Mouse (Mus musculus) megakaryocyte, embryonic 14.5 days (primary cell): ENCODE measurements at regions not wholly inside any gene's neighbourhood (a gene's known extent, or its start where the extent isn't known, plus 50 kb on each side); places are given as distances from the start of the nearest gene placed in this dataset.

Experiments
- H3K27me3 ChIP-seq: replicated peaks from 2 replicates; pipeline ENCODE3; 2012; ENCODE audit warnings: inconsistent platforms
- H3K36me3 ChIP-seq: replicated peaks from 2 replicates; pipeline ENCODE3; 2012; ENCODE audit warnings: low read length, inconsistent platforms, mixed read lengths
- H3K4me1 ChIP-seq: 2 replicates; pipeline ENCODE4 v1.6.1; 2012; ENCODE audit warnings: inconsistent platforms
- H3K4me3 ChIP-seq: replicated peaks from 2 replicates; pipeline ENCODE3; 2012; ENCODE audit warnings: moderate library complexity, mild to moderate bottlenecking, inconsistent platforms
- H3K9me3 ChIP-seq: 2 replicates; pipeline ENCODE4 v1.6.1; 2012; ENCODE audit warnings: inconsistent platforms
- FLI1 ChIP-seq: IDR thresholded peaks from 2 replicates; pipeline ENCODE4 v1.6.1; 2012; ENCODE audit warnings: low read length, inconsistent platforms, mixed read lengths
- GATA1 ChIP-seq: IDR thresholded peaks from 3 replicates; pipeline ENCODE4 v1.6.1; 2012; ENCODE audit warnings: mixed read lengths, low read length, inconsistent platforms, borderline replicate concordance

DNA sequence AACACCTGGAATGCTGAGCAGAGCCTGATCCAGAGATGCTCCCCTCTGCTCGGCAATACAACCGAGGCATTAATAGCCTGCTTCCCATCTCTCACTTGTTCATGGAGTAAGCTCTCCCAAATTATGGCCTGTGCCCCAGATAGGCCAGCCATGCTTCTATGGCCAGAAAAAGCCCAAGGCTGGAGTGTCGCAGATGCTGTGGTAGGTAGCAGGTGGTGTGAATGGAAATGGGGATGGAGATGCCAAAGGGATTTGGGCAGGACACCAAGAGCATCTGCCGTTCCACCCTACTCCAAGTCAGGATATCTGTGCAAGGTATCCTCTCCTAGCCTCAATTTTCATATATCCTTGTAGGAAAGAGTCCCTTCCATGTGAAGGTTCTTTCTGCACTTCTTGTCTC, 145.2 kb upstream of the Klf12 start:
- Histone ChIP-seq H3K4me1 (no peaks in the 10 kb centered on the region), H3K9me3 (peaks cover 15% of the 10 kb centered on the region; the same call in 1 of the 2 replicates), H3K36me3 (no peaks in the 10 kb centered on the region), H3K4me3 (peak overlapping the region; percentile 46), H3K27me3 (no peaks in the 10 kb centered on the region)
- TF ChIP-seq GATA1: no peak
- TF ChIP-seq FLI1: no peak

DNA sequence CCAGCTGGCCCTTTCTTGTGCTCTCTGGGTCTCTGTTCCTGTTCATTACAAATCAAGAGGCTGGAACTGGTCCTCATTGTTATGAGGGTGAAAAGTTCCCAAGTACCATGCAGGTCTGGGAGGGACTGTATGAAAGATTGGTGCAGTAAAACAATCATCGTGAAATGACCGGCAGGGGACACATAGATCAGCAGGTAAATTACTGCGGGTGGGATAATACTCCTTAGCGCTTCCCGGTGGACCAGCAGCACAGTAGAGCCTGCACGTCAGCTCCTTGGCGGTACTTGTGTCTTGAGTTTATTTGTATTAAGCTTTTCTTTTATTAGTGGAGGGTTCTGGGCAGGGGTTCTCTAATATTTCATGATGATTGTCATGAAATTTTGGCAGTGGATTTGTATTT, 141.9 kb upstream of the Klf12 start:
- Histone ChIP-seq H3K36me3 (no peaks in the 10 kb centered on the region), H3K4me3 (no peak overlapping the region), H3K4me1 (no peaks in the 10 kb centered on the region), H3K27me3 (no peaks in the 10 kb centered on the region), H3K9me3 (peaks cover 24% of the 10 kb centered on the region; the same call in 1 of the 2 replicates)
- TF ChIP-seq FLI1 (no peak), GATA1 (no peak)

DNA sequence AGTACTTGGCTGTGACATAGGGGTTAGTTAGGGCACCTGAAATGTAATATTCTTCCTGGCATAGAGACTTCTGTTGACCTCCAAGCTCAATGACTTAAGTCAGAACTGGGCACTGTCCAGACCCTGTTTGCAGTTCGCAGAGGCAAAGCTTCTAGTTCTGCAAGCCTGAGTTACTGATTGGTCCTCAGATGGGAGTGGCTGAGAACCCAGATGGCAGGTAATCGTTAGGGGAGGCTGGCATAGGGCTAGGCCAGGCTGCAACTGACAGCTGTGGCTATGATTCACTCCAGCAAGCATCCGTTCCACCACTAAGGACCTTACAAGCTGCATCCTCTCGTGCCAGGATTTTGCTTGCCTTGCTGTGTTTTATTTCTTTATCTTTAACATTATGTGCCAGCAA, 139.3 kb upstream of the Klf12 start:
- no peaks in the 10 kb centered on the region for H3K36me3 ChIP-seq
- H3K4me1 ChIP-seq: no peaks in the 10 kb centered on the region
- H3K4me3 ChIP-seq: peak overlapping the region; percentile 8
- no peak for TF ChIP-seq FLI1
- TF ChIP-seq GATA1: no peak
- no peaks in the 10 kb centered on the region for H3K27me3 ChIP-seq
- peaks cover 27% of the 10 kb centered on the region; the same call in 1 of the 2 replicates for H3K9me3 ChIP-seq

DNA sequence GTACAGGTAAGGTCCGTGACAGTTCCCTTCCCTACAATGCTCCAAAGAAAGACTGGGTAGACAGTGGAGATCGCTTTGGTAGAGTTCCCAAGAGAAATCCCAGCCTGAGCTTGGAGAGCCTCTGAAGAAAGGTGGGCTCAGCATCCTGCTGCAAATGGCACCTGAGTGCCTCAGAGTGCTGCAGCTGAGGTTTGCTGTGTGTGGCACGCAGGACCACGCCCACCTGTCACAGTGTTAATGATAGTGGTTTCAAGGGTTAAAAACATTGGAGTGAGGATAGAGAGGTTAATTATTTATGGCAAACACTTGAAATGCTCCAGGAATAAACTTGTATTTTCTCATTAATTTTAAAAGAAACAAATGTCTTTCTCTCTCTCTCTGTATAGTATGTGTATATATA, 137.2 kb upstream of the Klf12 start:
- Histone ChIP-seq H3K27me3 (no peaks in the 10 kb centered on the region), H3K4me3 (no peak overlapping the region), H3K9me3 (peaks cover 26% of the 10 kb centered on the region; the same call in 1 of the 2 replicates), H3K36me3 (no peaks in the 10 kb centered on the region), H3K4me1 (no peaks in the 10 kb centered on the region)
- TF ChIP-seq FLI1 (no peak), GATA1 (no peak)

DNA sequence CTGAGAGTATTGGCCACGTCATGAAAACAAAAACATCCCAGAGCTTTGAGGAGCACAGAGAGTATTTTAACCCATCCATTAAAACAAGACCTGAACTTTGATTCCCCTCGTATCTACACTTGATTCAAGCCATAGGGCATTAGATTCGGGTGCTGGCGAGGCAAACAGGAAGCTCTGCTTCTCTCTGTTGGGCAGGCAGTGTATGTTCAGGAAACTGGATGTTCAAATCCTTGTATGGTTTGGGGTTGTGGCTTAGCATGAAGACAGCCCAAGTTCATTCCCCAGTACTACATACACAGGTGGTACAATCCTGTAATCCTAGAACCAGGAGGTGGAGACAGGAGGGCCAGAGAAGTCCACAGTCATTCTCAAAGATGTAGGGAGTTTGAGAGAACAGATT, 130.6 kb upstream of the Klf12 start:
- H3K4me3 ChIP-seq: no peak overlapping the region
- peaks cover 8% of the 10 kb centered on the region; the same call in 1 of the 2 replicates for H3K9me3 ChIP-seq
- no peaks in the 10 kb centered on the region for H3K36me3 ChIP-seq
- TF ChIP-seq FLI1 (no peak), GATA1 (no peak)
- no peaks in the 10 kb centered on the region for H3K27me3 ChIP-seq
- no peaks in the 10 kb centered on the region for H3K4me1 ChIP-seq

DNA sequence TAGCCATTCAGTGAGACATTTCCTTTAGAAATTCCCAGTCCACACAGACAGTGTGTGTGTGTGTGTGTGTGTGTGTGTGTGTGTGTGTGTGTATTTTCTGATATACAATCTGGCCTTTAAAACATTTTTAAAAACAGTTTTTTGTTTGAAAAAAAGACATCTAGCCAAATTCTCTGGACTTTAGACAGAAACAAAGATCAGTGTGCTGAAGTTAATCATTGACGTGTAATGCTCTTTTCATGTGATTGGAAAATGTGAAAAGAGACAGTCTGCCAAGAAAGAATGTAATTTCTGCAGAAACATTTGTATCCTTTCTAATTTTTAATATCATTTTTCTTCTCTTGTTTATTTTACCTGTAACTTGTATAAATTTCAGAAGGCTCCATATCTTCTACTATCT, 127.7 kb upstream of the Klf12 start:
- Histone ChIP-seq H3K4me1 (no peaks in the 10 kb centered on the region), H3K9me3 (peaks cover 6% of the 10 kb centered on the region; the same call in 1 of the 2 replicates), H3K36me3 (no peaks in the 10 kb centered on the region), H3K4me3 (no peak overlapping the region), H3K27me3 (no peaks in the 10 kb centered on the region)
- TF ChIP-seq FLI1 (no peak), GATA1 (no peak)

DNA sequence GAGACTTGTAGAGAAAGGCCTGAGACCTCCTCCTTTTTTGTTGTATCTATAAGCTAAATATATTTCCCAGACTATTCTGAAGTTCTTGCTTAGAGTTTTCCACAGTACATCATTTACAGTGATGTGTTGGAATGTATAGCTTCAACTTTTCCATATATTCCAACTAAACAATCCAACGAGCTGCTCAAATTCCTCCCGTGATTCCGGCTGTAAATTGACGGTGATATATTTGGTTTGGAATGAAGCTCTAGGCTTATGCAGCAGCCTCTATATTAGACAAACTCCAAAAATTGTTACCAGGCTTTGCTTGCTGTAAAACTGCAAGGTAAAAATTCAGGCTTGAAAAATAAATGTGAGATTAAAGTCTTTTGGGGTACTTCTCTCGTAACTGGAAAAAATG, 112.7 kb upstream of the Klf12 start:
- TF ChIP-seq FLI1: no peak
- no peak for TF ChIP-seq GATA1
- Histone ChIP-seq H3K36me3 (no peaks in the 10 kb centered on the region), H3K4me3 (no peak overlapping the region), H3K9me3 (peaks cover 5% of the 10 kb centered on the region; the same call in 1 of the 2 replicates), H3K27me3 (no peaks in the 10 kb centered on the region), H3K4me1 (no peaks in the 10 kb centered on the region)

DNA sequence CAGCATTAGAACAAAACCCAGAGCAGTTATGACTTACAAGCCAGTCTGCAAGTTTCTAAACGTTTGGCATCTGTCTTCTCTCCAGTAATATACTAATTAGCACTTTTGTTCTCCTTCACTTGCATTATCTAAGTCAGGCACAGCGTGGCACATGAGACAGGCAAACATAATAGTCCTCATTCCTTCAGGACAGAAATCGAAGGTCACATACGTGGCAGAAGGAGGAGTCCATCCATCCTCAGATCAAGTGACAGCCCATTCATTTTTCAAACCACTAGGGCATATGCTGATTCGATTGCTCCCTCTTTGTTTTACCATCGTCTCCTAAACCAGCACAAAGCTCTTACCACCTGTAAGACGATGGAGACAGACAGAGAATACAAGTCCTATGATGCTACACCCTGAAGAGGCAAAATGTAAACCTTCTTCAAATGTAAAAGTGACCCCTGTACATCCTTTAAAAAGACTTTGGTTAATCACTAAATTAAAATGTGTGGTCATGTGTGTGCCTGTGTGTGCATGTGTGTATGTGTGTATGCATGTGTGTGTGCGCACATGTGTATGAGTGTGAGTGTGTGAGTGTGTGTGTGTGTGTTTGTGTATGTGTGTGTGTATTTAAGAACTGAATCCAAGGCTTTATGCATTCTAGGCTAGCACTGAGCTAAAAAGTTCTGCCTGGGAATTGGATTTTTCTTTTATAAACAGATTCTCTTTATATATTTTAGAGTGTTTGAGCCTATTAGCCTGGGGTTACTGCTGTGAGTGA, 90.9 kb upstream of the Klf12 start:
- H3K4me3 ChIP-seq: no peak overlapping the region
- H3K27me3 ChIP-seq: no peaks in the 10 kb centered on the region
- TF ChIP-seq GATA1 (no peak), FLI1 (no peak)
- H3K9me3 ChIP-seq: peaks cover 5% of the 10 kb centered on the region; the same call in 1 of the 2 replicates
- H3K4me1 ChIP-seq: no peaks in the 10 kb centered on the region
- no peaks in the 10 kb centered on the region for H3K36me3 ChIP-seq

DNA sequence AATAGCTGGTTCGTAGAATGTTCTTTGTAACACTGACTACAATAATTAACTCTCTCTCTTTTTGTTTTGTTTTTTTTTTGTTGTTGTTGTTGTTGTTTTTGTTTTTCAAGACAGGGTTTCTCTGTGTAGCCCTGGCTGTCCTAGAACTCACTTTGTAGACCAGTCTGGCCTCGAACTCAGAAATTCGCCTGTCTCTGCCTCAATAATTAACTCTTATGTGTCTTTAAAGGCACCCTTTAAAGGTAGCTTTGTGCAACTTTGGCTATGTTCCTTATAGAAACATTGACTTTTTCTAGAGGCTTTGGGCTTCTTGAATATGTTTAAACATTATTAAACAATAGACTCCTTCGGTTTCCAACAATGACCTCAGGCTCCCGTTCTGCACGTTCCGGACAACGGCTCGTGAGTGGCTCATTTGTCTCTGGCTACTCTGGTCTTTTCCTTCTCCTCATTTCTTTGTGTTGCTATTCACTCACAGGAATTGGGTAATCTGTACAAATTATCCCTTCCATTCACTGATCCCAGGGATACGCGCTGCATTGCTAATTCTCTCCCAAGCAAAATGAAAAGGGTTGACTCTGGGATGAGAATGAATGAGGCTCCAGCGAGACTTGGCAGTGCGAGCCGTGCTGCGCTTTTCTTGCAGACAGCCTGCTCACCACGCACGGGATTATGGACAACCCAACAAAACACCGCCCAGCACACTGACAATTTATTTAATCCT, 90.2 kb upstream of the Klf12 start:
- Histone ChIP-seq H3K36me3 (no peaks in the 10 kb centered on the region), H3K9me3 (peaks cover 5% of the 10 kb centered on the region; the same call in 1 of the 2 replicates), H3K27me3 (no peaks in the 10 kb centered on the region), H3K4me3 (no peak overlapping the region), H3K4me1 (no peaks in the 10 kb centered on the region)
- TF ChIP-seq GATA1 (no peak), FLI1 (no peak)
